Mouse (Mus musculus) cortical plate, adult 2 months (tissue): ENCODE measurements around the gene Arl8a.

Experiments
- CTCF ChIP-seq: fragments of 200-500 bp; IDR thresholded peaks from 2 replicates; pipeline ENCODE4 v1.5.1; 2011; ENCODE audit warnings: mild to moderate bottlenecking, control low read depth, low read length; ENCODE audit not compliant: insufficient read depth; ENCODE audit errors: extremely low read depth
- POLR2A ChIP-seq: fragments of 200-500 bp; IDR thresholded peaks from 2 replicates; pipeline ENCODE4 v1.6.1; 2011; ENCODE audit warnings: mild to moderate bottlenecking, low read length, control low read depth; ENCODE audit not compliant: insufficient read depth; ENCODE audit errors: extremely low read depth

DNA sequence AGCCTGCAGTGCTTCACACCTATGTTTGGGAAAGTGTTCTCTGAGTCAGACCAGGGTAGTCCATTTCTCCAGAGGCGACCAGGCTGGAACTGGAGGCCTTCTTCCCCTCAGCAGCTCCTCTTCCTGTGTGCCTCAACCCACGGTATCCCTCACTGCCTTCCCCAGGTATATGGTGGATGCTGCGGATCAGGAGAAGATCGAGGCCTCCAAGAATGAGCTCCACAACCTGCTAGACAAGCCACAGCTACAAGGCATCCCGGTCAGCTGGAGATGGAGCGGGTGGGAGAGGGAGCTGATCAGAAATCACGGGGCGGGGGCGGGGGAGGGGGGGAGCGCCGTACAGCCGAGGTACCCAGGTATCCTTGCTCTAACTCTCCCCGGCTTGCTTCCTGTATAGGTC is 7.4 kb downstream of the Arl8a start:
- no peak for TF ChIP-seq CTCF
- no peak for TF ChIP-seq POLR2A
